Mouse (Mus musculus) left cerebral cortex, adult 11 months (tissue): Measurements from ENCODE around the gene Acot8.

Source experiments
- DNase-seq: peaks from one replicate; pipeline ENCODE4 v3.0.0; 2022; ENCODE audit warnings: low spot score

Gene Acot8

GRCm38 (mm10) chr2:164804533-164805331 is at the start of gene Acot8, which contains the start of gene Zswim3:
Acot8 (minus strand) TSS chr2:164804882.
Zswim3 (plus strand) TSS chr2:164805098.
- DNase-seq = peak; percentile 98

- no peak for DNase-seq
Observed at GRCm38 (mm10) chr2:164850061-164850460, 45.4 kb upstream of the Acot8 start.

GRCm38 (mm10) chr2:164845782-164846181 is 41.1 kb upstream of the Acot8 start:
- DNase-seq = no peak

GRCm38 (mm10) chr2:164835164-164835563 is 30.5 kb upstream of the Acot8 start:
- no peak for DNase-seq

GRCm38 (mm10) chr2:164834531-164834930 is 29.8 kb upstream of the Acot8 start:
- no peak for DNase-seq

- DNase-seq = peak; percentile 91
Observed at GRCm38 (mm10) chr2:164833314-164833959, 28.8 kb upstream of the Acot8 start, which contains the start of gene Neurl2. Neurl2 (minus strand) TSS chr2:164833456.

GRCm38 (mm10) chr2:164832748-164833301 is 28.1 kb upstream of the Acot8 start, which contains the start of gene Ctsa:
Ctsa (plus strand) TSS chr2:164832873.
- DNase-seq = peak; percentile 64

- no peak for DNase-seq
Observed at GRCm38 (mm10) chr2:164832032-164832747, 27.5 kb upstream of the Acot8 start.

GRCm38 (mm10) chr2:164831029-164831428 is 26.3 kb upstream of the Acot8 start:
- DNase-seq = no peak

- no peak for DNase-seq
Observed at GRCm38 (mm10) chr2:164829090-164829489, 24.4 kb upstream of the Acot8 start.

GRCm38 (mm10) chr2:164828437-164828836 is 23.8 kb upstream of the Acot8 start, which contains the start of gene Spata25:
Spata25 (minus strand) TSS chr2:164828537.
- no peak for DNase-seq

GRCm38 (mm10) chr2:164827146-164827850 is 22.6 kb upstream of the Acot8 start:
- no peak for DNase-seq

- no peak for DNase-seq
Observed at GRCm38 (mm10) chr2:164825521-164825920, 20.8 kb upstream of the Acot8 start.

GRCm38 (mm10) chr2:164823969-164824368 is 19.3 kb upstream of the Acot8 start:
- no peak for DNase-seq

- DNase-seq = no peak
Observed at GRCm38 (mm10) chr2:164823181-164823585, 18.5 kb upstream of the Acot8 start.

- peak; percentile 99 for DNase-seq
Observed at GRCm38 (mm10) chr2:164822636-164823165, 18.0 kb upstream of the Acot8 start, which contains the start of gene Zswim1. Zswim1 (plus strand) TSS chr2:164822686.

- no peak for DNase-seq
Observed at GRCm38 (mm10) chr2:164821060-164821459, 16.4 kb upstream of the Acot8 start.

GRCm38 (mm10) chr2:164817703-164818102 is 13.0 kb upstream of the Acot8 start:
- no peak for DNase-seq

- no peak for DNase-seq
Observed at GRCm38 (mm10) chr2:164817206-164817605, 12.5 kb upstream of the Acot8 start.

GRCm38 (mm10) chr2:164815821-164816220 is 11.1 kb upstream of the Acot8 start:
- DNase-seq = no peak

- no peak for DNase-seq
Observed at GRCm38 (mm10) chr2:164815348-164815747, 10.7 kb upstream of the Acot8 start.
